Mouse (Mus musculus): ENCODE measurements around the gene Kirrel3.

GRCm38 (mm10) chr9:34875238-34875637 is 389.5 kb downstream of the Kirrel3 start:
- TF ChIP-seq CTCF (IDR thresholded peaks at IDR 0.05; ENCODE audit: low read depth) (no peak), EP300 (IDR thresholded peaks at IDR 0.05; ENCODE audit: low read depth) (no peak)
